Mouse (Mus musculus) C2C12 (cell line): ENCODE data around the gene Plg. TPM values are rescaled to one million over a fixed set of nuclear protein-coding genes. Genes with fewer than 3 reads are reported as not detected.
A peak's percentile ranks its signal among the peaks of the same experiment; 100 is the strongest.

Source experiments
- H3K27me3 ChIP-seq: one replicate; pipeline ENCODE4 v1.6.1; 2011; ENCODE audit not compliant: control insufficient read depth, insufficient read depth, insufficient read length
- H3K36me3 ChIP-seq: one replicate; pipeline ENCODE4 v1.6.1; 2011; ENCODE audit not compliant: control insufficient read depth, insufficient read depth
- H3K4me3 ChIP-seq: one replicate; pipeline ENCODE4 v1.5.1; 2011; ENCODE audit warnings: mild to moderate bottlenecking, control low read depth; ENCODE audit not compliant: poor library complexity, insufficient read depth, severe bottlenecking
- H3K79me2 ChIP-seq: one replicate; pipeline ENCODE4 v1.6.1; 2011; ENCODE audit not compliant: control insufficient read depth, insufficient read depth
- H3K79me3 ChIP-seq: one replicate; pipeline ENCODE4 v1.6.1; 2011; ENCODE audit warnings: low read depth, control low read depth
- H3ac ChIP-seq: one replicate; pipeline ENCODE3; 2011; ENCODE audit warnings: low read depth; ENCODE audit not compliant: control insufficient read depth, insufficient read length
- CEBPB ChIP-seq: IDR thresholded peaks from one replicate; pipeline ENCODE4 v1.6.1; 2011; ENCODE audit warnings: low read depth, mild to moderate bottlenecking, control low read depth, moderate library complexity
- CTCF ChIP-seq: IDR thresholded peaks from one replicate; pipeline ENCODE4 v1.5.1; 2011; ENCODE audit not compliant: control insufficient read depth, insufficient read depth, insufficient read length
- FOSL1 ChIP-seq: IDR thresholded peaks from one replicate; pipeline ENCODE4 v1.8.0; 2011; ENCODE audit warnings: mild to moderate bottlenecking, low read length; ENCODE audit not compliant: poor library complexity, insufficient read depth, severe bottlenecking
- MAX ChIP-seq: IDR thresholded peaks from one replicate; pipeline ENCODE4 v1.6.1; 2011; ENCODE audit warnings: mild to moderate bottlenecking, control low read depth
- MYOD1 ChIP-seq: IDR thresholded peaks from one replicate; pipeline ENCODE4 v1.6.1; 2011; ENCODE audit warnings: low read depth; ENCODE audit not compliant: control insufficient read depth, insufficient read length
- MYOG ChIP-seq: IDR thresholded peaks from one replicate; pipeline ENCODE4 v1.6.1; 2011; ENCODE audit not compliant: control insufficient read depth, insufficient read length; ENCODE audit errors: extremely low read depth
- USF1 ChIP-seq: IDR thresholded peaks from one replicate; pipeline ENCODE4 v1.6.1; 2011; ENCODE audit warnings: low read depth, mild to moderate bottlenecking, control low read depth, moderate library complexity
- polyA plus RNA-seq: library from polyadenylated mRNA; unstranded; fragments of >200 nt; fragmentation: generic; extraction: Trizol; gene quantifications from one replicate; pipeline ENCODE4 v1.2.1, GENCODE M21; 2012; ENCODE audit warnings: missing spikeins

Plg gene
- polyA plus RNA-seq, 1 experiment: 0.01 TPM

DNA sequence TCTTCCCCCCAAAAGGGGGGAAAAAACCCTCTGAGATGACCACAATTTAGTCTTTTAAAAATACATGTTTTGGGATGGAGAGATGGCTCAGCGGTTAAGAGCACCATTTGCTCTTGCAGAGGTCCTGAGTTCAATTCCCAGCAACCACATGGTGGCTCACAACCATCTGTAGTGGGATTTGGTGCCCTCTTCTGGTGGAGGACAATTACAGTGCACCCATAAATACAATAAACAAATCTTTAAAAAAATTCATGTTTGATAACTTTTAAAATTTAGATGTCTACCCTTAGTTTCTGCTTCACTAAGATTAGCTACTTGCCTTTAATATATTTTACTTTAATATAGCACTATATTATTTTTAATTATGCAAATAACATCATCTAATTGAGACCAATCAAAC, 43.7 kb downstream of the Plg start:
- TF ChIP-seq CEBPB: no peak
- TF ChIP-seq MAX: no peak
- TF ChIP-seq FOSL1: no peak
- TF ChIP-seq MYOD1: no peak
- TF ChIP-seq MYOG: no peak
- no peak for TF ChIP-seq CTCF
- TF ChIP-seq USF1: no peak
- Histone ChIP-seq H3K79me3 (no peaks in the 10 kb centered on the region), H3K79me2 (no peaks in the 10 kb centered on the region), H3K27me3 (peaks cover 42% of the 10 kb centered on the region), H3ac (no peak overlapping the region), H3K4me3 (no peak overlapping the region), H3K36me3 (no peaks in the 10 kb centered on the region)

DNA sequence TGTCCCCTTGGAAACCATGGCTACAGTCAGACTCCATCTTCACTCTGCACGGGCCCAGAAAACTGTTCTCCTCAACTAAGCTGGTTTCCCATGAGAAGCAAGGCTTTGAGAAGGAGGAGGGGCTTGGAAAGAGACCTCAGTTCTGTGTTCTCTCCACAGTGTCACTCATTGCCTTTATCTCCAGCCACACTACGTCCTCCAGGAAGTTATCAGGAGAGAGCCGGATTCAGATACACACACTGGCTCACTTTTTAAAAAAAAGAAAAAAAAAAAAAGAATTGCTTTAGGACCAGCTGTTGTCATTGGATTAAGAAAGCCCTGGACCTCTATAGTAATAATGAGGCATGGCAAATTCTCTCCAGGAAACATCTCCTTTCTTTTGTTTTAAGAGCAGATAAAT, 48.7 kb downstream of the Plg start:
- H3ac ChIP-seq: no peak overlapping the region
- no peak overlapping the region for H3K4me3 ChIP-seq
- no peaks in the 10 kb centered on the region for H3K36me3 ChIP-seq
- peaks cover 48% of the 10 kb centered on the region for H3K27me3 ChIP-seq
- TF ChIP-seq MYOG: no peak
- no peak for TF ChIP-seq CEBPB
- no peak for TF ChIP-seq CTCF
- TF ChIP-seq USF1: no peak
- no peak for TF ChIP-seq MAX
- TF ChIP-seq MYOD1: no peak
- TF ChIP-seq FOSL1: no peak
- H3K79me2 ChIP-seq: no peaks in the 10 kb centered on the region
- no peaks in the 10 kb centered on the region for H3K79me3 ChIP-seq

GRCm38 (mm10) chr17:12428369-12428768, 50.0 kb downstream of the Plg start:
- Histone ChIP-seq H3K4me3 (no peak overlapping the region), H3K27me3 (peaks cover 51% of the 10 kb centered on the region), H3K79me3 (no peaks in the 10 kb centered on the region), H3ac (no peak overlapping the region), H3K36me3 (no peaks in the 10 kb centered on the region), H3K79me2 (no peaks in the 10 kb centered on the region)
- TF ChIP-seq MAX: no peak
- TF ChIP-seq CTCF: no peak
- no peak for TF ChIP-seq USF1
- no peak for TF ChIP-seq FOSL1
- no peak for TF ChIP-seq MYOD1
- no peak for TF ChIP-seq CEBPB
- TF ChIP-seq MYOG: no peak

DNA sequence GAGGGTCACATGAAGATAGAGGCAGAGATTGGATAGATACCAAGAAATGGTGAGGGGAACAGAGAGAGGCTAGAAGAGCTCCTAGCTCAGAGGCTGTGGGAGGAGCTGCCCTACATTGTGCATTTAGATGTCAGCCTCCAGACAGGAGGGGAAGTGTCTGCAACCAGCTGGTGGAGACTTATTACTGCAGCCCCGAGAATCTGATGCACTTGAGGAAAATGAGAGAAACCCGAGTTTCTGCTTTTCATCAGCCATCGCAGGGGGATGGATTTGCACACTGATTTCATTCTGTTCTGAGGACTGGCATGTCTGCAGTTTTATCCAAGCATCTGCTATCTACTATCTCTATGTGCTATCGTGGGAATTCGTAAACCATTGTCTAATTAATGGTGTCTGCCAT, 53.3 kb downstream of the Plg start:
- Histone ChIP-seq H3K79me3 (no peaks in the 10 kb centered on the region), H3K79me2 (no peaks in the 10 kb centered on the region), H3K36me3 (no peaks in the 10 kb centered on the region), H3K27me3 (peaks cover 41% of the 10 kb centered on the region), H3K4me3 (no peak overlapping the region), H3ac (no peak overlapping the region)
- no peak for TF ChIP-seq FOSL1
- TF ChIP-seq MAX: no peak
- no peak for TF ChIP-seq CEBPB
- TF ChIP-seq CTCF: no peak
- no peak for TF ChIP-seq MYOG

DNA sequence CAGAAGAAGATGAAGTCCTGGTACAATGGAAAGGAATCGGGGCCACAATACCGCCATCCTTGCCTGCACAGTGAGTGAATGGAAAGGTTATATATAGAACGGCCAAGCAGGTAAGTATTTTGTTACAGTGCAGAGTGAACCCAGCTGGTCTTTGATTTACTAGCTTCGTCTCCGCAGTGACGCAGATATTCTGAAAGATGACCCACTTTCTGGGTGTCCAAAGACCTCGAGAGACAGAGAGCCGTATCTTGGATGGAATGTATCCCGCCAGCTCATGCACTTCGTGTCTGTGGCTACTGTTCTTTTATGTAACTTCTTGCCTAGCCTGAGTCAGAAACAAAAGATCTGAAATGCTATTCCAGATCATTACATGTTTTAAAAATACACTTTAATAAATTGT, 59.4 kb downstream of the Plg start:
- no peak overlapping the region for H3K4me3 ChIP-seq
- peaks cover 18% of the 10 kb centered on the region for H3K27me3 ChIP-seq
- H3ac ChIP-seq: no peak overlapping the region
- H3K79me3 ChIP-seq: no peaks in the 10 kb centered on the region
- H3K36me3 ChIP-seq: no peaks in the 10 kb centered on the region
- H3K79me2 ChIP-seq: no peaks in the 10 kb centered on the region
- TF ChIP-seq USF1 (no peak), FOSL1 (no peak), CEBPB (no peak), CTCF (no peak), MYOD1 (no peak), MYOG (no peak), MAX (no peak)

DNA sequence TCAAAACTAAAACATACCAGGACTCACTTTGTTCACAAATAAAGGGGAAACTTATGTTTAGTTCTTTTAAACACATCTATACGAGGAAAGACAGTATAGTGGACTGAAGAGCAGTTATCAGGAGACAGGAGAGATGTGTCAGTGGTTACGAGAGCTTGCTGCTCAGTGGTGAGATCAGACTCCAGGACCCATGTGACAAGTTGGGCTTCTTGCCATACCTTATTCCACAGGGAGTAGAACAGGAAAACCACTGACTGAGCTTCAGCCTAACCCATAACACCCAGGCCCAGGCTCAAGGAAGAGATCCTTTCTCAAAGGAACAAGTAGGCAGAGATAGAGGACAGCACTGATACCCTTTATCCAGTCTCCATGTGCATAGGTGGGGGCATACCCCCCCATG, 66.2 kb downstream of the Plg start:
- no peaks in the 10 kb centered on the region for H3K79me3 ChIP-seq
- no peak for TF ChIP-seq MAX
- TF ChIP-seq USF1: peak; percentile 61

More for the DNA sequence above, 66.2 kb downstream of the Plg start:
- Histone ChIP-seq H3K36me3 (no peaks in the 10 kb centered on the region), H3K4me3 (no peak overlapping the region), H3ac (no peak overlapping the region), H3K27me3 (peaks cover 15% of the 10 kb centered on the region), H3K79me2 (no peaks in the 10 kb centered on the region)
